Mouse (Mus musculus): ENCODE data around the gene Slc1a1.

DNA sequence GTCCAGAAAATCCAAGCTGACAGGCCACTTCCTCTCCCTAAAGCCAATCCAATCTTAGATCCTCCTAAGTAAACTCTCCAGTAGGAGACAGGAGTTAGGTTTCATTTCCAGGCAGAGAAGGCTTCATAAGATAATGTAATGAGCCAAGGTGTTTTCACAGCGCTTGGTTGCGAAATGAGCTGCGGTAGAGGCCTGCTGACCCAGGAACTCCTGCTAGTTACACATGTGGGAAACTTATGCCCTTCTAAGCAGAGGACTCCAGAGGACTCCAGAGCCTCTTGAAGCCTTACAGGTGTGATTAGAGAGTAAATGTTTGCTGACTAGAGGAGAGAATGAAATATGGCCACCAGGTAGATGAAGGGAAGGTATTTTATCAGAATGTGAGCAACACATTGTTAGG, 15.7 kb downstream of the Slc1a1 start:
- no peak for TF ChIP-seq POLR2A (IDR thresholded peaks at IDR 0.05; ENCODE audit: insufficient read depth, low read length)
- TF ChIP-seq CTCF (IDR thresholded peaks at IDR 0.05; ENCODE audit: low read depth, low read length), result no peak
- TF ChIP-seq EP300 (IDR thresholded peaks at IDR 0.05; ENCODE audit: insufficient read depth, low read depth, low read length), result no peak
